Mouse (Mus musculus) liver, embryonic 16.5 days (tissue): Measurements from ENCODE around the gene Cars2. TPM values are rescaled to one million over a fixed set of nuclear protein-coding genes. Genes with fewer than 3 reads are reported as not detected.
A peak's percentile ranks its signal among the peaks of the same experiment; 100 is the strongest.

Experiments used
- ATAC-seq: fragments of 200-750 bp; cut with Nextera tagmentation; 2 replicates; pipeline ENCODE4 v1.8.0; 2017; ENCODE audit warnings: low read depth, mild to moderate bottlenecking, moderate number of reproducible peaks, moderate library complexity
- H3K27ac ChIP-seq: fragments of 300-500 bp; sonication (generic); 2 replicates; pipeline ENCODE4 v1.5.1; 2014; ENCODE audit warnings: mild to moderate bottlenecking, low read length
- H3K27me3 ChIP-seq: fragments of 300-500 bp; sonication (generic); 2 replicates; pipeline ENCODE4 v1.6.1; 2014; ENCODE audit warnings: low read depth, low read length, mixed read lengths; ENCODE audit not compliant: control insufficient read depth, insufficient read depth
- H3K36me3 ChIP-seq: fragments of 300-500 bp; sonication (generic); 2 replicates; pipeline ENCODE4 v1.6.1; 2014; ENCODE audit warnings: mild to moderate bottlenecking; ENCODE audit not compliant: control insufficient read depth, insufficient read depth
- H3K4me1 ChIP-seq: fragments of 300-500 bp; sonication (generic); 2 replicates; pipeline ENCODE4 v1.6.1; 2014; ENCODE audit warnings: low read depth, low read length, mixed read lengths; ENCODE audit not compliant: control insufficient read depth
- H3K4me2 ChIP-seq: fragments of 300-500 bp; sonication (generic); 2 replicates; pipeline ENCODE4 v1.6.1; 2014; ENCODE audit warnings: low read depth, low read length, mixed read lengths
- H3K4me3 ChIP-seq: fragments of 300-500 bp; sonication (generic); 2 replicates; pipeline ENCODE4 v1.5.1; 2014; ENCODE audit warnings: low read depth, mild to moderate bottlenecking, low read length
- H3K9ac ChIP-seq: fragments of 300-500 bp; sonication (generic); 2 replicates; pipeline ENCODE4 v1.6.1; 2014; ENCODE audit warnings: low read depth, low read length
- H3K9me3 ChIP-seq: fragments of 300-500 bp; sonication (generic); replicated peaks from 2 replicates; pipeline ENCODE4 v1.6.1; 2016; ENCODE audit warnings: low read length; ENCODE audit not compliant: control insufficient read depth
- WGBS: fragments of 180-500 bp; shearing (Covaris S2); extraction: QIAGEN DNeasy Blood & Tissue Kit; methylation state at CpG from one replicate; pipeline ENCODE4 v1.1.7; 2014; ENCODE audit not compliant: insufficient replicate concordance; 5-methylcytosine and 5-hydroxymethylcytosine counted together
- polyA plus RNA-seq: library from polyadenylated mRNA; unstranded; fragments of >200 nt; fragmentation: Nextera tagmentation; extraction: Ambion mirVana; gene quantifications from 2 replicates; pipeline ENCODE4 v1.2.1, GENCODE M21; 2015

Gene Cars2
- polyA plus RNA-seq, 1 experiment from 2014 or later: 11.8 TPM

- Histone ChIP-seq H3K4me1 (peaks cover 13% of the 10 kb centered on the region), H3K4me2 (no peak overlapping the region), H3K9me3 (no peaks in the 10 kb centered on the region), H3K27ac (no peak overlapping the region), H3K36me3 (peaks cover 2% of the 10 kb centered on the region; the same call in 1 of the 2 replicates), H3K9ac (no peak overlapping the region), H3K4me3 (no peak overlapping the region), H3K27me3 (no peaks in the 10 kb centered on the region)
- no peak for ATAC-seq
- WGBS: 59% methylated on average over 6 of the region's 6 CpGs
These were observed 3.5 kb downstream of the Cars2 start for GRCm38 (mm10) chr8:11547063-11547462.

- Histone ChIP-seq H3K27me3 (no peaks in the 10 kb centered on the region), H3K9ac (no peak overlapping the region), H3K9me3 (no peaks in the 10 kb centered on the region), H3K4me1 (no peaks in the 10 kb centered on the region), H3K4me2 (no peak overlapping the region), H3K4me3 (no peak overlapping the region), H3K36me3 (peaks cover 6% of the 10 kb centered on the region), H3K27ac (no peak overlapping the region)
- 43% methylated on average over 3 of the region's 3 CpGs for WGBS
- ATAC-seq: no peak
These were observed 6.2 kb downstream of the Cars2 start for GRCm38 (mm10) chr8:11544386-11544785.

GRCm38 (mm10) chr8:11542866-11543265, 7.7 kb downstream of the Cars2 start:
- H3K4me3 ChIP-seq: no peak overlapping the region
- no peak overlapping the region for H3K9ac ChIP-seq
- ATAC-seq: no peak
- H3K36me3 ChIP-seq: peaks cover 6% of the 10 kb centered on the region
- no peaks in the 10 kb centered on the region for H3K4me1 ChIP-seq
- WGBS: 73% methylated on average over 4 of the region's 4 CpGs
- no peak overlapping the region for H3K4me2 ChIP-seq
- no peaks in the 10 kb centered on the region for H3K9me3 ChIP-seq
- no peaks in the 10 kb centered on the region for H3K27me3 ChIP-seq
- no peak overlapping the region for H3K27ac ChIP-seq

GRCm38 (mm10) chr8:11542031-11542430, 8.6 kb downstream of the Cars2 start:
- no peak overlapping the region for H3K27ac ChIP-seq
- ATAC-seq: no peak
- no peaks in the 10 kb centered on the region for H3K4me1 ChIP-seq
- H3K36me3 ChIP-seq: peaks cover 6% of the 10 kb centered on the region
- no peak overlapping the region for H3K9ac ChIP-seq
- no peak overlapping the region for H3K4me3 ChIP-seq
- WGBS: 79% methylated on average over 12 of the region's 12 CpGs
- H3K27me3 ChIP-seq: no peaks in the 10 kb centered on the region
- H3K9me3 ChIP-seq: no peaks in the 10 kb centered on the region
- H3K4me2 ChIP-seq: no peak overlapping the region

GRCm38 (mm10) chr8:11540182-11540581, 10.4 kb downstream of the Cars2 start:
- ATAC-seq: no peak
- Histone ChIP-seq H3K4me3 (no peak overlapping the region), H3K4me2 (no peak overlapping the region), H3K9ac (no peak overlapping the region), H3K27ac (no peak overlapping the region), H3K36me3 (peaks cover 6% of the 10 kb centered on the region), H3K27me3 (no peaks in the 10 kb centered on the region), H3K4me1 (no peaks in the 10 kb centered on the region), H3K9me3 (no peaks in the 10 kb centered on the region)
- WGBS: 80% methylated on average over 8 of the region's 8 CpGs

- Histone ChIP-seq H3K4me3 (no peak overlapping the region), H3K27ac (no peak overlapping the region), H3K4me1 (no peaks in the 10 kb centered on the region), H3K4me2 (no peak overlapping the region), H3K27me3 (no peaks in the 10 kb centered on the region), H3K36me3 (peaks cover 6% of the 10 kb centered on the region), H3K9me3 (no peaks in the 10 kb centered on the region), H3K9ac (no peak overlapping the region)
- 73% methylated on average over 4 of the region's 4 CpGs for WGBS
- no peak for ATAC-seq
These were observed 11.5 kb downstream of the Cars2 start for GRCm38 (mm10) chr8:11539049-11539448.

- H3K27ac ChIP-seq: no peak overlapping the region
- no peak for ATAC-seq
- no peaks in the 10 kb centered on the region; the same call in none of the 2 replicates for H3K36me3 ChIP-seq
- H3K9ac ChIP-seq: no peak overlapping the region
- no peaks in the 10 kb centered on the region for H3K27me3 ChIP-seq
- no peak overlapping the region for H3K4me2 ChIP-seq
- H3K4me1 ChIP-seq: no peaks in the 10 kb centered on the region; the same call in 1 of the 2 replicates
- no peaks in the 10 kb centered on the region for H3K9me3 ChIP-seq
- WGBS: 70% methylated on average over 9 of the region's 9 CpGs
- no peak overlapping the region for H3K4me3 ChIP-seq
These were observed 16.1 kb downstream of the Cars2 start for GRCm38 (mm10) chr8:11534494-11534893.

GRCm38 (mm10) chr8:11530849-11531248, 19.7 kb downstream of the Cars2 start:
- Histone ChIP-seq H3K4me3 (no peak overlapping the region), H3K36me3 (no peaks in the 10 kb centered on the region; the same call in 1 of the 2 replicates), H3K27me3 (no peaks in the 10 kb centered on the region), H3K9me3 (no peaks in the 10 kb centered on the region), H3K4me2 (no peak overlapping the region), H3K4me1 (no peaks in the 10 kb centered on the region; the same call in 1 of the 2 replicates), H3K9ac (no peak overlapping the region), H3K27ac (no peak overlapping the region)
- ATAC-seq: peak; percentile 94
- WGBS: 66% methylated on average over 4 of the region's 4 CpGs

- H3K9ac ChIP-seq: no peak overlapping the region
- H3K4me3 ChIP-seq: no peak overlapping the region
- no peak overlapping the region for H3K27ac ChIP-seq
- H3K36me3 ChIP-seq: no peaks in the 10 kb centered on the region; the same call in 1 of the 2 replicates
- no peak overlapping the region for H3K4me2 ChIP-seq
- WGBS: 77% methylated on average over 18 of the region's 18 CpGs
- no peak; the same call in 1 of the 2 replicates for ATAC-seq
- H3K27me3 ChIP-seq: no peaks in the 10 kb centered on the region
- H3K9me3 ChIP-seq: no peaks in the 10 kb centered on the region
- no peaks in the 10 kb centered on the region; the same call in 1 of the 2 replicates for H3K4me1 ChIP-seq
These were observed 20.3 kb downstream of the Cars2 start for GRCm38 (mm10) chr8:11530155-11530770.
